Mouse (Mus musculus) E14TG2a.4 (cell line): Measurements from ENCODE around the gene Plekhg1.

ENCODE experiments used
- CTCF ChIP-seq: conservative IDR thresholded peaks from 2 replicates; pipeline ENCODE4 v1.5.1; 2014; ENCODE audit warnings: low read length
- NANOG ChIP-seq: IDR thresholded peaks from 2 replicates; pipeline ENCODE4 v1.6.1; 2014; ENCODE audit warnings: borderline replicate concordance, low read length, mixed read lengths
- POU5F1 ChIP-seq: IDR thresholded peaks from 2 replicates; pipeline ENCODE4 v1.6.1; 2014; ENCODE audit warnings: low read length, borderline replicate concordance

DNA sequence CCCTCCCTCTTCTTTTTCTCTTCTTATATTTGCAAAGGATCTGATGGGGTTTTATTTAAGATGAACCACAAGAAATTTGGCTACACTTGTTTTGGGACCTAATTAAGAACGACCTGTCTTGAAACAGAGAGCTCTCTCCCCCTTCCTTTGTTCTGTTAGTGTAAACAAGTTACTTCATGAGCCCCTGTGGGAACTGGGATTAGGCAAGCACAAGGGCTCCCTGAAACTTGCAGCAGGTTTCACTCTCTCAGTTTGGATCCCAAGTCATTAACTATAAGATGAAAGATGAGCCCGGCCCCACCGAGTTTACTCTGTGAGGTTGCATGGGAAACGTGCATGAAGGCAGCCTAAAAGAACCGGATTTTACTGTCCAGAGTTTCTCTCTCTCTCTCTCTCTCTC, 117.7 kb downstream of the Plekhg1 start:
- TF ChIP-seq CTCF (no peak), NANOG (no peak), POU5F1 (no peak)
